Mouse (Mus musculus) midbrain, embryonic 12.5 days (tissue): Measurements from ENCODE around the gene Igsf8. TPM values are rescaled to one million over a fixed set of nuclear protein-coding genes. Genes with fewer than 3 reads are reported as not detected.

Experiments used
- ATAC-seq: fragments of 200-750 bp; cut with Nextera tagmentation; 2 replicates; pipeline ENCODE4 v1.8.0; 2017; ENCODE audit warnings: low read depth, moderate TSS enrichment, moderate library complexity; ENCODE audit not compliant: low FRiP score
- H3K27ac ChIP-seq: fragments of 300-500 bp; sonication (generic); replicated peaks from 2 replicates; pipeline ENCODE4 v1.5.1; 2016; ENCODE audit warnings: mild to moderate bottlenecking
- H3K27me3 ChIP-seq: fragments of 300-500 bp; sonication (generic); 2 replicates; pipeline ENCODE4 v1.6.1; 2016; ENCODE audit warnings: mild to moderate bottlenecking
- H3K36me3 ChIP-seq: fragments of 300-500 bp; sonication (generic); 2 replicates; pipeline ENCODE4 v1.6.1; 2016
- H3K4me1 ChIP-seq: fragments of 300-500 bp; sonication (generic); 2 replicates; pipeline ENCODE4 v1.6.1; 2016
- H3K4me2 ChIP-seq: fragments of 300-500 bp; sonication (generic); replicated peaks from 2 replicates; pipeline ENCODE4 v1.6.1; 2016; ENCODE audit warnings: mild to moderate bottlenecking, moderate library complexity
- H3K4me3 ChIP-seq: fragments of 300-500 bp; sonication (generic); 2 replicates; pipeline ENCODE4 v1.5.1; 2016; ENCODE audit warnings: mild to moderate bottlenecking
- H3K9ac ChIP-seq: fragments of 300-500 bp; sonication (generic); replicated peaks from 2 replicates; pipeline ENCODE4 v1.6.1; 2016; ENCODE audit warnings: mild to moderate bottlenecking, moderate library complexity
- H3K9me3 ChIP-seq: fragments of 300-500 bp; sonication (generic); 2 replicates; pipeline ENCODE4 v1.6.1; 2016; ENCODE audit warnings: mild to moderate bottlenecking
- WGBS: fragments of 180-500 bp; shearing (Covaris S2); methylation state at CpG from one replicate; pipeline ENCODE4 v1.1.7; 2016; 5-methylcytosine and 5-hydroxymethylcytosine counted together
- polyA plus RNA-seq: library from polyadenylated mRNA; unstranded; fragments of >200 nt; fragmentation: Nextera tagmentation; extraction: Ambion mirVana; gene quantifications from 2 replicates; pipeline ENCODE4 v1.2.1, GENCODE M21; 2016

Igsf8 gene
- polyA plus RNA-seq, 1 experiment from 2014 or later: 106 TPM

DNA sequence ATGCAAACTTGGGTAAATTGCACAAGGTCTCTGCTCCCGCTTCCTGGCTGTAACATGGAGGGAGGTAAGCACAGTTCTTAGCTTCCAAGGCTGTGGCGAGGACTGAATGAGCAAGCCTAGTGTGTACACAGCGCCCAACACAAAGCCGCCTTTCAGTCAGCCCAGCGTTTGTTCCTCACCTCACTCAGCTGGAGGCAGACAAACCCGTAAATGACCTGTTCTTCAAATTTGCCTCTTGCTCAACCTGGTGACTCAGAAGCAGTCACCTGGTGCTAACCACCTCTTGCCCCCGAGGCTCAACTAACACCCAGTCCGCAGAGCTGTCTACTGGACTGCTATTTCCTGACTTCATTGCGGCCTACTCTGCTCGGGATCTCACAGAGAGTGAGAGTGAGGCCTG is 46.5 kb downstream of the Igsf8 start:
- Histone ChIP-seq H3K36me3 (no peaks in the 10 kb centered on the region), H3K27ac (0 out of 2 replicates have a peak overlapping the region, but pooled peaks have one; percentile 15), H3K9me3 (no peaks in the 10 kb centered on the region), H3K4me2 (no peak overlapping the region), H3K9ac (peak overlapping the region; percentile 31; the same call in 1 of the 2 replicates), H3K27me3 (peaks cover 7% of the 10 kb centered on the region), H3K4me3 (no peak overlapping the region), H3K4me1 (peaks cover 42% of the 10 kb centered on the region)
- 64% methylated on average over 10 of the region's 10 CpGs for WGBS
- ATAC-seq: no peak

DNA sequence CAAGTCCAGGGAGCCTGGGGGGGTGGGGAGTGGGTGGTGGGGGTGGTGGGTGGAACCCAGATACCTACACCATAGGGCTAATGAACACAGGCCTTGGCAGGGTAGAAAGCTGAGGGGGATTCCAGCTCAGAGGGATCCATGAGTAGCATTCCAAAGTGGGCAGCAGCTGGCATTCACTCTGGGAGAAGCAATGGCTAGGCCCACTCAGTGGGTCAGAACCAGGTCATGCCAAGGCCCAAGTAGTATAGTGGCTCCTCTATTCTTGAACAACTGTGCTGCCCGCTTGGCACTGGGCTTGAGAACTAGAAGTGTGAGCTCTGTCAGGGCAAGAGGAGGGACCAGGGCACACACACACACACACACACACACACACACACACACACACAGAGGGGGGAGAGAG is 47.0 kb downstream of the Igsf8 start:
- ATAC-seq: no peak
- no peak overlapping the region for H3K4me2 ChIP-seq
- H3K27ac ChIP-seq: no peak overlapping the region
- H3K9me3 ChIP-seq: no peaks in the 10 kb centered on the region
- 100% methylated on average over 1 of the region's 1 CpGs for WGBS
- H3K4me1 ChIP-seq: peaks cover 42% of the 10 kb centered on the region
- H3K36me3 ChIP-seq: no peaks in the 10 kb centered on the region
- H3K4me3 ChIP-seq: no peak overlapping the region
- peaks cover 7% of the 10 kb centered on the region for H3K27me3 ChIP-seq
- H3K9ac ChIP-seq: peak overlapping the region; percentile 31; the same call in 1 of the 2 replicates

DNA sequence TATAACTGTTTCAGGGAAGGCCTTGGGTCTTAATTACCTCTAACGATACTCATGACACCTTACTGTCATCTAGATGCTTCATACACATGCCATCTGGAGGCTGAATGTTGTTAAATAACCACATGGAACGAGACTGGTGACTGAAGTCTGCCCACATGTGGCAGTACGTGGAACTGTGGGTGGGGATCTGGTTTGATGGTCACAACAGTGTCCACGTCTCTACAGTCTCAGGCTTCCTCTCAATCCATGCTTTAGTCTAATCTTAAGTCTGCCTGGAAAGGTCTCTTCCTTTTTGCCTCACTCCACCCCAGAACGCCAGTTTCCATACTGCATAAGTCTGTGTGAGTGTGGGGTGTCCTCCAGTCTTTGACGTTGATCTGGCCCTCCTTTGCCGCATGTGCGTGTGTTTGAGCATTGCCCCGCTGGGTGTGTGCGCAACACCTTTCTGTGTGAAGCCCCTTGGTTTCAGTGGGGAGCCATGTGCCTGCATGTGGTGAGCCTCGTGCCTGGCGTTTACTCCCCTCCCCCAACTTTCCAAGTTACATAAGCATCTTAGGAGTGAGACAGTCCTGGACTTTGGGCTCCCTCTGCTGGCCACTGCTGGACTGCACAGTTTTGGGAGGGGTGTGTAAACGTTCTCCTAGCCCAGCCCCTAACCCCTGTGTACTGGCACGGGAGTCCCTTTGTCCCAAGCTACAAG is 48.4 kb downstream of the Igsf8 start:
- peaks cover 7% of the 10 kb centered on the region for H3K27me3 ChIP-seq
- peak; percentile 62 for ATAC-seq
- H3K4me3 ChIP-seq: peak overlapping the region; percentile 29
- H3K9ac ChIP-seq: peak overlapping the region; percentile 2; the same call in 1 of the 2 replicates
- no peaks in the 10 kb centered on the region for H3K9me3 ChIP-seq
- WGBS: 2% methylated on average over 14 of the region's 14 CpGs
- no peaks in the 10 kb centered on the region for H3K36me3 ChIP-seq
- H3K4me1 ChIP-seq: peaks cover 57% of the 10 kb centered on the region
- peak overlapping the region; percentile 57 for H3K4me2 ChIP-seq
- H3K27ac ChIP-seq: peak overlapping the region; percentile 52

DNA sequence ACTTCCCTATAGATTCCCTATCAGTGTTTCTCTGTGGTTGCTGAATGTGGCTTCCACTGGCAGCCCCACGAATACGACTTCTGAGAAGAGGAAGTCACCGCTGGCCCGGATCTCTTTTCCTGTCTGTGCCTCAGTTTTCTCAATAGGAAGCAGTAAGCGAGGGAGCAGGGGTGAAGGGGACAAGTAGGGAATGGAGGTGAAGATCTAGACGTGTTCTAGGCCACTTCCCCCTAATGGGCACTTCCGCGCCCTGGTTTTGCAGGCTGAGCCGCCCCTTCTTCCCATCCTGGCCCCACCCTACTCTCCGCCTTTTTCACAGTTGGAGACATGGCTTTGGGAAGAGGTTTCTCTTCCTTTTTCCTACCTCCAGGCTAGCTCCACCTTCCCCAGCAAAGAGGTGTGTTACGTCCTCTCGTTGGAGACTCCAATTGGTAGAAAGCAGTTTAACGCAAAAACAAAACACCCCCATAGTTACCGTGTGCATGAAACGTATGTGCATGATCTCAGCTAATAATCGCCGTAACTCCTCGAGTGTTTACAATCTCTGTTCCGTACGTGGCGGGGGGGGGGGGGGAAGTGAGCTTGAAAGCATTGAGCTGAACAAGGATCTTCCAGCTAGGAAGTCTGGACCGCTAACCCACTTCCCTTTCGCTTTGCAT is 49.9 kb downstream of the Igsf8 start:
- H3K4me1 ChIP-seq: peaks cover 71% of the 10 kb centered on the region
- WGBS: 7% methylated on average over 23 of the region's 23 CpGs
- peak overlapping the region; percentile 72 for H3K4me3 ChIP-seq
- H3K9me3 ChIP-seq: no peaks in the 10 kb centered on the region
- peak overlapping the region; percentile 80; the same call in 1 of the 2 replicates for H3K9ac ChIP-seq
- peaks cover 7% of the 10 kb centered on the region for H3K27me3 ChIP-seq
- H3K36me3 ChIP-seq: no peaks in the 10 kb centered on the region
- no peak for ATAC-seq
- H3K4me2 ChIP-seq: peak overlapping the region; percentile 73
- peak overlapping the region; percentile 52 for H3K27ac ChIP-seq

DNA sequence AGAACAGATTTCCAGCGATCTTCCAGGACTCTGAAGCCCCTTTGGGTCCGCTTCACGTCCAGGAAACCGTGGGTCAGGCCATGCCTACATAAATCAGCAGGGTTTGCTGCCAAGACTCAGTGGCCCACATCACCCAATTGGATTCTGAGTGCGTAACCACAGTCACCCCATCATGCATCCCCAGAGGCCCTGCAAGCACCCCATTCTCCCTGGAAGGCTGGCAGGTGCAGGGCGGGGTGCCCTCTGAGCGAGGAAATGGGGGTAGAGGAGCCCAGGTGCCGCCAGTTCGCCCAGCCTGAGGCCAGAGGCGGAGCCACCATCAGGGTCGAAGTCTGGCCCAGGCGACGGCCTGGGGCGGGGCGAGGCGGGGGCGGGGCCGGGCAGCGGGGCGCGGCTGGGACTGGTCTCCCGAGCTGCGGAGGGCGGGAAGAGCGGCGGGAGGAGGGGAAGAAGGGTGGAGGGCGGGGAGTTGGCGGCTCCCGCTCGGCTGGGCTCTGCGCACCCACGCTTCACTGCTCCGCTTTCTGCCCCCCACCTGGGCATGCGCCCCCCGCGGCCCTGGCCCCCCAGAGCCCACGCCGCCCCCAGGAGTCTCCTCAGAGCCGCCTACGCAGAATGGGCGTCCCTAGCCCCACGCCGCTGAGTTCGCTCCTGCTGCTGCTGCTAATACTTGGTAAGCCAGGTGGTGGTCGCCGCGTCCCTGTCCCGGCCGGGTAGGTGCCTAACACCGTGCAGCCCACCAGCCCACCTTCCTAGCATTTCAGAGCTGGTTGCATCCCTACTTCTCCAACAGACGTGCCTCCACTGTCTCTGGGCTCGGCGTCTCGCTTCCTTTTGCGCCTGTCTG is 50.7 kb downstream of the Igsf8 start:
- peaks cover 8% of the 10 kb centered on the region for H3K27me3 ChIP-seq
- H3K27ac ChIP-seq: peak overlapping the region; percentile 52
- peaks cover 72% of the 10 kb centered on the region for H3K4me1 ChIP-seq
- H3K9ac ChIP-seq: peak overlapping the region; percentile 80
- ATAC-seq: peak; percentile 79
- H3K9me3 ChIP-seq: no peaks in the 10 kb centered on the region
- H3K4me2 ChIP-seq: peak overlapping the region; percentile 73
- 0 out of 2 replicates have a peak, but pooled peaks cover 4% of the 10 kb centered on the region for H3K36me3 ChIP-seq
- WGBS: under 1% methylated on average over 36 of the region's 55 CpGs
- peak overlapping the region; percentile 72 for H3K4me3 ChIP-seq

DNA sequence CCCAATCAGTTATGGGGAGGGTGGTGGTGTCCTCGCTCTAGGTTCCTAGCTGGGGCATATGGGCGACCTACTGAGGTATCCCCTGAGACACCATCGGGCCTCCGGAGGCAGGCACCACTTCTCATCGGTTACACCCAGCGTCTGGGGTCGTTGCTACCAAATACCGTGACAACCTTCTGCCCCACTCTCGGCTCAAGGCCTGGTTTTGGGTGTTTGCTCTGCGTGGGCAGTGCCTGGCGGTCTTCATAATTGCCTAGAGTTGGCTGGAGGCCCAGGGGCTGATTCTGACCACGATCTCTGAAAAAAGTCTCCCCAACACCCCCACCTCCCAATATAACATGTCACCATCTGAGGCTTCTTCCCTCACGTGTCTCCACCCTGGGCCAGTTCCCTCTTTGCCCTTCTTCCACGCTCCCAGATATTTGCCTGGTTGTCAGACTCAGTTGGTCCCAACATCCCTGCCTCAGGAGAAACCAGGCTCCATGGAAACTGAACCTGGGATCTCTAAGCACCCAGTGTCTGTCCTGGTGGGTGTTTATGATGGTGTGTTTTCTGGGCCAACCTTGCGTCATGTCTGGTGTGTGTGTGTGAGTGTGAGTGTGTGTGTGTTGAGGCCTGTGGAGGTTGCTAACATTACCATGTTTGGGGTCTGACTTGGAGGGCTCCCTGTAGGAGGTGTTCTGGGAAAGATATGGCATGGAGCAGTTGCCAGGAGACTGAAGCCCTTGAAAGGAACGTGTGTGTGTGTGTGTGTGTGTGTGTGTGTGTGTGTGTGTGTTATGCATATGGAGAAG is 51.5 kb downstream of the Igsf8 start:
- Histone ChIP-seq H3K9me3 (no peaks in the 10 kb centered on the region), H3K9ac (peak overlapping the region; percentile 80), H3K4me3 (peak overlapping the region; percentile 72), H3K36me3 (peaks cover 12% of the 10 kb centered on the region), H3K4me1 (peaks cover 76% of the 10 kb centered on the region), H3K27me3 (peaks cover 15% of the 10 kb centered on the region), H3K27ac (peak overlapping the region; percentile 76; the same call in 1 of the 2 replicates), H3K4me2 (peak overlapping the region; percentile 73)
- 0 out of 2 replicates have a peak, but pooled peaks have one; percentile 0 for ATAC-seq
- 10% methylated on average over 16 of the region's 16 CpGs for WGBS

DNA sequence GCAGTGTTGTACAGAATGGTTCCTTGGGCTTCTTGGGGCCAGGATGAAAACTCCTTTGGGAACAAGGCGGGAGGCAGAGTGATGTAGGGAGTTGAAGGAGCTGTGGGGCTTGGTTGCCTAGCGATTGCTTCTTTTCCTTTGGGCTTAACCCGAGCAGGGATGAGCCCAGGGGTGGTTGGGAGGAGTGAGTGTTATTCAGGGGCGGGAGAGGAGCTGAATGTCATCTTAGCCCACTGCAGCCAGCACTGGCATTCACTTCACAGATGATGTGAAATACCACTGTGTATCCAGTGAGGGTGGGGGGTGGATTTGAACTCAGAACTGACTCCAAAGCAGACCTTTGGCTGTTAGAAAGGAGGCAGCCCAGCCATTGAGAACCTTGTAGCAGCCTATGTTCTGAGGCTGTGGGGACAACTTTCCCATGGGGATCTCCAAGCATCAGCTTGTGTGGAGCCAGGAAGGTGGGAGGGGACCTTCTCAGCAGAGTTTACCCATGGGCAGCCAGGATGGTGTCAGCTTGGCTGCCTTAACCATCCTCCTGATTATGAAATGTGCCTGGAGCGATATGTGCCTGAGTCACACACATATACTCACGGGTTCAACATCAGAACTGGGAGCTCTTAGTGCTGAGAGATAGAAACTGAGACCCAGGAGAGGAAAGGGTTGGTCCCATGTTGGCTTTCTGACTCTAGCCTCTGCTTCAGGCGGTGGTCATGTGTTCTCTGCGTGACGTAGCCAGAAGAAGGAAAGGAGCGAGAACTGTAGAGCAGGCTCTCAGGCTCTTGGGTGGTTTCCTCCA is 52.4 kb downstream of the Igsf8 start:
- Histone ChIP-seq H3K27ac (peak overlapping the region; percentile 76), H3K9ac (peak overlapping the region; percentile 80; the same call in 1 of the 2 replicates), H3K27me3 (peaks cover 12% of the 10 kb centered on the region), H3K9me3 (no peaks in the 10 kb centered on the region), H3K4me3 (peak overlapping the region; percentile 72), H3K4me2 (peak overlapping the region; percentile 73), H3K36me3 (peaks cover 21% of the 10 kb centered on the region), H3K4me1 (peaks cover 78% of the 10 kb centered on the region)
- ATAC-seq: no peak
- 61% methylated on average over 10 of the region's 10 CpGs for whole genome bisulfite sequencing

DNA sequence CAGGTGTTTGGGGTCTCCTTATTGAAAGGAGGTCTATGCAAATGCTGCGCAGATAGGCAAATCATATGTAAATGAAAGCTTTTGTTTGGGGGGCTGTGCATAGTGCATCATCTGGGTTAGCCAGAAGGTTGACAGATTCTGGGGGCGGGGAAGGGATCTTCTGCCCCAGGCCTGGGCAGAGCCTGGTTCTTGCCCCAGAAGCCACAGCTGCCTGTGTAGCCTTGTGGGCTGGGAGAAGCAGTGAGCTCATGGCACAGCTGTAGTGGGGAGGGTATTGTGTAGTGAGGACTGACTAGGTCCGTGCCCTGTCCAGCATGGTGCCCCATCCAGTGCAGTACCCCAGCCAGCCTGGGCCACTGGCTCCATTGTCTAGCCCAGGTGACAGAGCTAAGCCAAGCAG is 53.5 kb downstream of the Igsf8 start:
- no peaks in the 10 kb centered on the region for H3K9me3 ChIP-seq
- peak; percentile 23 for ATAC-seq
- peak overlapping the region; percentile 1; the same call in 1 of the 2 replicates for H3K4me3 ChIP-seq
- WGBS: 45% methylated on average over 3 of the region's 3 CpGs
- no peak overlapping the region for H3K9ac ChIP-seq
- H3K4me2 ChIP-seq: peak overlapping the region; percentile 73
- peaks cover 26% of the 10 kb centered on the region for H3K36me3 ChIP-seq
- H3K27ac ChIP-seq: peak overlapping the region; percentile 76
- peaks cover 12% of the 10 kb centered on the region for H3K27me3 ChIP-seq
- H3K4me1 ChIP-seq: peaks cover 80% of the 10 kb centered on the region

DNA sequence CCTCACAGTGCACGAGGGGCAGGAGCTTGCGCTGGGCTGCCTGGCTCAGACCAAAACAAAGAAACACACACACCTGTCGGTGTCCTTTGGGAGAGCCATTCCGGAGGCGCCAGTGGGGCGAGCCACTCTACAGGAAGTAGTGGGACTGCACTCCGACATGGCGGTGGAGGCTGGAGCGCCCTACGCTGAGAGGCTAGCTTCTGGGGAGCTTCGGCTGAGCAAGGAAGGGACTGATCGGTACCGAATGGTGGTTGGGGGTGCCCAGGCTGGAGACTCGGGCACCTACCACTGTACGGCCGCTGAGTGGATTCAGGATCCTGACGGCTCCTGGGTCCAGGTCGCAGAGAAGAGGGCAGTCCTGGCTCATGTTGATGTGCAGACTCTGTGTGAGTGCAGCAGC is 56.0 kb downstream of the Igsf8 start:
- Histone ChIP-seq H3K4me2 (no peak overlapping the region), H3K9me3 (no peaks in the 10 kb centered on the region), H3K27ac (no peak overlapping the region; the same call in 1 of the 2 replicates), H3K9ac (no peak overlapping the region), H3K36me3 (peaks cover 32% of the 10 kb centered on the region), H3K4me3 (no peak overlapping the region), H3K27me3 (peaks cover 16% of the 10 kb centered on the region; the same call in 1 of the 2 replicates), H3K4me1 (peaks cover 80% of the 10 kb centered on the region)
- no peak for ATAC-seq
- 63% methylated on average over 18 of the region's 18 CpGs for WGBS

DNA sequence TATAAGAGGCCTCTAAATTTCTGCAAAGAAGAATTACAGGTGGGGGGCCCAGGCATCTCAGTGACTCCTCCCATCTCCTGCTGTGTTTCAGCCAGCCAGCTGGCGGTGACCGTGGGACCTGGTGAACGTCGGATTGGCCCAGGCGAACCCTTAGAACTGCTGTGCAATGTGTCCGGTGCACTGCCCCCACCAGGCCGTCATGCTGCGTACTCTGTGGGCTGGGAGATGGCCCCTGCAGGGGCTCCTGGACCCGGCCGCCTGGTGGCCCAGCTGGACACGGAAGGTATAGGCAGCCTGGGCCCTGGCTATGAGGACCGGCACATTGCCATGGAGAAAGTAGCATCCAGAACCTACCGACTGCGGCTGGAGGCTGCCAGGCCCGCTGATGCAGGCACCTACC is 56.5 kb downstream of the Igsf8 start:
- no peak for ATAC-seq
- Histone ChIP-seq H3K36me3 (peaks cover 32% of the 10 kb centered on the region), H3K4me3 (no peak overlapping the region), H3K27ac (no peak overlapping the region), H3K27me3 (peaks cover 21% of the 10 kb centered on the region; the same call in 1 of the 2 replicates), H3K9ac (no peak overlapping the region), H3K4me1 (peaks cover 82% of the 10 kb centered on the region), H3K4me2 (no peak overlapping the region), H3K9me3 (no peaks in the 10 kb centered on the region)
- WGBS: 53% methylated on average over 15 of the region's 15 CpGs
